Mouse (Mus musculus) T-helper 2 cell (primary cell): ENCODE measurements around the gene 4921501E09Rik.
"Not testable (repeated sequence)": the region's sequence is repeated elsewhere in the genome, so short reads cannot be mapped to it uniquely, and the experiment has no call there.

ENCODE experiments used
- in situ Hi-C: fragments of 300-600 bp; cut with MboI, MseI; formaldehyde crosslinking; loops from one replicate; pipeline ENCODE4 v1.15.1; 2025; ENCODE audit warnings: high pct_unique_total_duplicates

Gene 4921501E09Rik

GRCm38 (mm10) chr17:33067958-33068357, at the start of gene 4921501E09Rik:
4921501E09Rik (minus strand) TSS chr17:33068058.
- in situ Hi-C loops: no loop called here

DNA sequence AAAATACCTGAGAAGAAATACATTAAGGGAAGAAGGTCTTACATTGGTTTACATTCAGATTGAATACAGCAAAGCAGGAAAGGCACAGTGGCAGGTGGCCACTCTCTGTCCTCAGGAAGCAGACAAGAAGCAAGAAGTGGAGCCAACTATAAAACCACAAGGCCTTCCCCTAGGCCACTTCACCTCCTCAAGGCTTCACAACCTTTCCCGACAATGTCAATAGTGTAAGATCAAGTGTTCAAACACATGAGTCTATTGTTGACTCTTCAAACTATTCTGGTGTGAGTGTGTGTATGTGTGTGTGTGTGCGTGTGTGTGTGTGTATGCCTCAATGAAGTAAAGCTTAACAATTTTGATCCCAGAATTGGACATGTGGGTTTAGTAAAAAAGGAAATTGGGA, 29.5 kb upstream of the 4921501E09Rik start:
- in situ Hi-C loops: no loop called here

- in situ Hi-C loops: no loop called here
Measured at GRCm38 (mm10) chr17:33092391-33093193, 24.7 kb upstream of the 4921501E09Rik start.

GRCm38 (mm10) chr17:33091630-33092029, 23.8 kb upstream of the 4921501E09Rik start:
- in situ Hi-C loops: no loop called here

GRCm38 (mm10) chr17:33089220-33089949, 21.5 kb upstream of the 4921501E09Rik start, which contains the start of gene Zfp563:
Zfp563 (plus strand) TSS chr17:33089310.
- in situ Hi-C loops: no loop called here

- in situ Hi-C loops: no loop called here
Measured at GRCm38 (mm10) chr17:33063001-33063400, 4.9 kb downstream of the 4921501E09Rik start.

DNA sequence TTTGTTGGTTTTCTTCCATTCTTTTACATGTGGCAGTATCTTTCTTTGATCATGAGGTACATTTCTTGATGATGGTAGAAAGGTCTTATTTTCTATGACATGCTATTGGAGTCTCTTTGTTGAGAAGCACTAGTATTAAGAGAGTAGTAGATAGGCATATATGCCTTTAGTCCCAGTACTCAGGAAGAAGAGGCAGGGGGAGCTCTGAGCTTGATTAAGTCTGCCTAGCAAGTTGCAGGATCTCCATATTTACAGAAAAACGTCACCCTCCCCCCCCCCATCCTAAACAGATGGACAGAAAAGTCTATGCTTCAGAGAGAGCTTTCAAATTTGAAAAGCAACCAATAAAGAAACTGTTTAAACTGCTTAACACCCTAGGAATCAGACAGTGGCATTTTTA, 9.1 kb downstream of the 4921501E09Rik start:
- in situ Hi-C loops: no loop called here

- in situ Hi-C loops: no loop called here
Measured at GRCm38 (mm10) chr17:33032900-33033891, 34.7 kb downstream of the 4921501E09Rik start, which contains the start of gene Zfp763. Zfp763 (minus strand) TSS chr17:33033402.

DNA sequence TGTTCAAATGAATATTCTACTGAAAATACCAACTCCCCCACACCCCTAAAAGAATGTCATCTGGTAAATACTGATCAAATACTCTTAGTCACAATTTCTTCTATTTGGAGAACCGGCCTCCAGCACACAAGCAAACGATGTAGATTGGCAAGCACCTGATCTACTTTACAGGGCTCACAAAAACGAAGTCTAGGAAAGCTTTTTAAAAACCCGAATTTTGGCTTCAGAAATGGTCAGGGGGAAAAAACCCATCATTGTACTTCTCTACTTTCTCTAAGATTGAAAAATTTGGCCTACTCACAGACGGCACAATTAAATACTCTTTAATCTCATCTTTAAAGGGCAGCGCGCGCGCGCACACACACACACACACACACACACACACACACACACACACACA, 35.5 kb downstream of the 4921501E09Rik start:
- in situ Hi-C loops: no loop called here

- in situ Hi-C loops: not testable (repeated sequence)
Measured at GRCm38 (mm10) chr17:33020434-33020833, 47.4 kb downstream of the 4921501E09Rik start.
